Mouse (Mus musculus): ENCODE data around the gene Sf3a2.

DNA sequence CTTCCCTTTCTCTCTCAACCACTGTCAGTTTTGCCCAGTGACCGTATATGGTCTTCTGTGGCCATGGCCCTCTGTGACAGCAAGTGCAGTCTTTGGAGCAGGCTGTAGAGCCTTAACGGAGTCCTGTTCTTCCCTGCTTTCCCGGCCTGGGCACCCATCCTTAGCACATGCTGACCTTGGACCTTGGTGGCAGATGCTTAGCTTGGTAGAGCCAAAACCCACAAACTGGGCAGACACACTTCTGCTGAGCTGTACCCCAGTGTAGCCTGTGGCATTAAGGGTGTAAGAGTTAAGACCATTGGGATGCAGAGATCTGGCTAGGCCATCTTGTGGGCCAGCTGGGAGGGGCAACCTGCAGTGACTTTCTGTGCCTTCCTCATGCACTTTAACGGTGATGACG is 24.2 kb upstream of the Sf3a2 start:
- TF ChIP-seq TCF3 (IDR thresholded peaks at IDR 0.05; ENCODE audit: insufficient read length, low read depth): no peak
- TF ChIP-seq POLR2A (IDR thresholded peaks at IDR 0.05; ENCODE audit: insufficient read length, low read depth): no peak
- TF ChIP-seq POLR2AphosphoS2 (IDR thresholded peaks at IDR 0.05; ENCODE audit: insufficient read length, low read depth): no peak
- TF ChIP-seq TCF12 (IDR thresholded peaks at IDR 0.05; ENCODE audit: insufficient read depth, poor library complexity, severe bottlenecking): no peak
- no peak for TF ChIP-seq USF1 (IDR thresholded peaks at IDR 0.05; ENCODE audit: low read depth)
